Mouse (Mus musculus) kidney, embryonic 14.5 days (tissue): ENCODE results near the gene Tsfm. TPM values are rescaled to one million over a fixed set of nuclear protein-coding genes. Genes with fewer than 3 reads are reported as not detected.
A peak's percentile ranks its signal among the peaks of the same experiment; 100 is the strongest.

Source experiments
- ATAC-seq: fragments of 200-750 bp; cut with Nextera tagmentation; 2 replicates; pipeline ENCODE4 v1.8.0; 2017; ENCODE audit warnings: moderate number of reproducible peaks, mild to moderate bottlenecking, moderate TSS enrichment, moderate library complexity; ENCODE audit not compliant: low FRiP score, low TSS enrichment
- H3K27ac ChIP-seq: fragments of 300-500 bp; sonication (generic); 2 replicates; pipeline ENCODE4 v1.5.1; 2014; ENCODE audit warnings: low read depth, mild to moderate bottlenecking, low read length, moderate library complexity, mixed read lengths
- H3K27me3 ChIP-seq: fragments of 300-500 bp; sonication (generic); 2 replicates; pipeline ENCODE4 v1.6.1; 2014; ENCODE audit warnings: mild to moderate bottlenecking, low read length; ENCODE audit not compliant: control insufficient read depth, insufficient read depth
- H3K36me3 ChIP-seq: fragments of 300-500 bp; sonication (generic); 2 replicates; pipeline ENCODE4 v1.6.1; 2014; ENCODE audit warnings: low read length, mixed read lengths; ENCODE audit not compliant: control insufficient read depth, insufficient read depth
- H3K4me1 ChIP-seq: fragments of 300-500 bp; sonication (generic); 2 replicates; pipeline ENCODE4 v1.6.1; 2014; ENCODE audit warnings: low read length, mixed read lengths; ENCODE audit not compliant: control insufficient read depth, insufficient read depth
- H3K4me2 ChIP-seq: fragments of 300-500 bp; sonication (generic); replicated peaks from 2 replicates; pipeline ENCODE4 v1.6.1; 2014; ENCODE audit warnings: low read depth, mild to moderate bottlenecking, low read length
- H3K4me3 ChIP-seq: fragments of 300-500 bp; sonication (generic); 2 replicates; pipeline ENCODE4 v1.5.1; 2014; ENCODE audit warnings: mild to moderate bottlenecking, low read length
- H3K9ac ChIP-seq: fragments of 300-500 bp; sonication (generic); 2 replicates; pipeline ENCODE4 v1.6.1; 2014; ENCODE audit warnings: low read depth, mild to moderate bottlenecking, low read length, moderate library complexity
- H3K9me3 ChIP-seq: fragments of 300-500 bp; sonication (generic); 2 replicates; pipeline ENCODE4 v1.6.1; 2016; ENCODE audit warnings: low read length; ENCODE audit not compliant: control insufficient read depth
- WGBS: fragments of 180-500 bp; shearing (Covaris S2); extraction: QIAGEN DNeasy Blood & Tissue Kit; methylation state at CpG from one replicate; pipeline ENCODE4 v1.1.7; 2014; 5-methylcytosine and 5-hydroxymethylcytosine counted together
- polyA plus RNA-seq: library from polyadenylated mRNA; unstranded; fragments of >200 nt; fragmentation: Nextera tagmentation; extraction: Ambion mirVana; gene quantifications from 2 replicates; pipeline ENCODE4 v1.2.1, GENCODE M21; 2014

Gene Tsfm
- polyA plus RNA-seq, 1 experiment from 2014 or later = 90.5 TPM

- WGBS = 85% methylated on average over 9 of the region's 9 CpGs
- Histone ChIP-seq H3K27me3 (no peaks in the 10 kb centered on the region), H3K9ac (no peak overlapping the region), H3K4me1 (no peaks in the 10 kb centered on the region), H3K4me3 (no peak overlapping the region), H3K27ac (no peak overlapping the region), H3K9me3 (no peaks in the 10 kb centered on the region), H3K36me3 (peaks cover 26% of the 10 kb centered on the region), H3K4me2 (no peak overlapping the region)
- no peak for ATAC-seq
Observed at GRCm38 (mm10) chr10:127001297-127001696, 29.3 kb downstream of the Tsfm start.

GRCm38 (mm10) chr10:127000529-127000928 lies 30.1 kb downstream of the Tsfm start, which contains the start of gene Avil:
Avil (plus strand) TSS chr10:127000709.
- Histone ChIP-seq H3K4me1 (no peaks in the 10 kb centered on the region), H3K27me3 (no peaks in the 10 kb centered on the region), H3K9me3 (no peaks in the 10 kb centered on the region), H3K4me3 (no peak within 1 kb of the TSS), H3K4me2 (no peak within 1 kb of the TSS), H3K27ac (no peak within 1 kb of the TSS), H3K36me3 (peaks cover 33% of the 10 kb centered on the region), H3K9ac (no peak within 1 kb of the TSS)
- WGBS = 89% methylated on average over 5 of the region's 5 CpGs
- ATAC-seq = peak; percentile 39; the same call in 1 of the 2 replicates

DNA sequence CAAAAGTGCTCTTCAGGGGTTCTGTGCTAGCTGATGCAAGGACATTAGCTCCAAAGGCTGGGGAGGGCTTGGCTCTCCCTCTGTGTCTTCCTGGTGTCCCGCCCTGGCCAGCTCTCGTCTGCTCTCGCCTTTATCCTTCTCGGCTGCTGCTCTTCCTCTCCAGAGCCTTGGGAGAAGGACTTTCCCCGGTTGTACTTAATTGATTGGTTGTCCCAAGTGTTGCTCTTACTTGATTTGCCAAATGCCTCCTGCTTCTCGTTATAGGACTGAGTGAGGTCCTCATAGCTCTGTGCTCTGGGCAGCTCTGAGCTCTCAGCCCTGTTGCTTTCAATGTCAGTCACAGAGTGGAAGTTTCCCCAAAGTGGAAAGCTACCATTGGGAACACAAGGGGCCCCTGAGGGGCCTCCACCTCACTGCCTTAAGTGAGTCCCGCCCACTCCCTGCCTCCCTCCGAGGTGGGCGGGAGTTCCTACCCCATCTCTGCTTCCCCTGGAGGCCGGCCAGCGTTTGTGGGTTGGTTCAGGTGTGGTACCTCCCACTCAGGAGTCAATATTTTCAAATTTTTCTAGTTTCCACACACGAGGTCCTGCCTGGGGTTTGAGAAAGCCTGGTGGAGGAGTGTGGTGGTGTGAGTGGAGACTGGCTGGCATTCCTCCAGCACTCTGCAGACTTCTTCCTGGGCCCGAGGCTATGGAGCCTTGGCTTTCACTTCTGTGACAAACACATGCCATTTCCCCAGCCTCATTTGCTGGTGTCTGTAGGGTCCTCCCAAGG lies 33.1 kb downstream of the Tsfm start:
- ATAC-seq = no peak
- no peak overlapping the region for H3K9ac ChIP-seq
- H3K4me3 ChIP-seq = no peak overlapping the region
- no peak overlapping the region for H3K4me2 ChIP-seq
- H3K4me1 ChIP-seq = no peaks in the 10 kb centered on the region
- H3K36me3 ChIP-seq = peaks cover 63% of the 10 kb centered on the region
- no peaks in the 10 kb centered on the region for H3K9me3 ChIP-seq
- 72% methylated on average over 13 of the region's 13 CpGs for WGBS
- H3K27ac ChIP-seq = no peak overlapping the region
- no peaks in the 10 kb centered on the region for H3K27me3 ChIP-seq

- H3K27me3 ChIP-seq = no peaks in the 10 kb centered on the region
- H3K4me1 ChIP-seq = 0 out of 2 replicates have a peak, but pooled peaks cover 4% of the 10 kb centered on the region
- peaks cover 70% of the 10 kb centered on the region for H3K36me3 ChIP-seq
- WGBS = 84% methylated on average over 3 of the region's 3 CpGs
- no peak overlapping the region for H3K4me2 ChIP-seq
- H3K4me3 ChIP-seq = no peak overlapping the region
- H3K27ac ChIP-seq = no peak overlapping the region
- no peak for ATAC-seq
- no peaks in the 10 kb centered on the region for H3K9me3 ChIP-seq
- H3K9ac ChIP-seq = no peak overlapping the region
Observed at GRCm38 (mm10) chr10:126993621-126994020, 37.0 kb downstream of the Tsfm start.

GRCm38 (mm10) chr10:126991676-126992075 lies 39.0 kb downstream of the Tsfm start:
- H3K4me3 ChIP-seq = no peak overlapping the region
- WGBS = 58% methylated on average over 3 of the region's 3 CpGs
- no peak for ATAC-seq
- H3K4me2 ChIP-seq = no peak overlapping the region
- no peak overlapping the region for H3K27ac ChIP-seq
- no peaks in the 10 kb centered on the region for H3K27me3 ChIP-seq
- peaks cover 55% of the 10 kb centered on the region for H3K36me3 ChIP-seq
- peaks cover 23% of the 10 kb centered on the region for H3K4me1 ChIP-seq
- no peak overlapping the region for H3K9ac ChIP-seq
- H3K9me3 ChIP-seq = no peaks in the 10 kb centered on the region

GRCm38 (mm10) chr10:126990313-126991056 lies 40.2 kb downstream of the Tsfm start:
- no peaks in the 10 kb centered on the region for H3K27me3 ChIP-seq
- H3K4me2 ChIP-seq = no peak overlapping the region
- no peaks in the 10 kb centered on the region for H3K9me3 ChIP-seq
- WGBS = 59% methylated on average over 7 of the region's 7 CpGs
- peak; percentile 71 for ATAC-seq
- H3K36me3 ChIP-seq = peaks cover 47% of the 10 kb centered on the region
- H3K9ac ChIP-seq = no peak overlapping the region
- no peak overlapping the region for H3K4me3 ChIP-seq
- no peak overlapping the region for H3K27ac ChIP-seq
- peaks cover 34% of the 10 kb centered on the region for H3K4me1 ChIP-seq

- Histone ChIP-seq H3K9ac (no peak overlapping the region), H3K4me1 (peaks cover 53% of the 10 kb centered on the region), H3K4me2 (no peak overlapping the region), H3K27ac (peak overlapping the region; percentile 51; the same call in 1 of the 2 replicates), H3K9me3 (no peaks in the 10 kb centered on the region), H3K36me3 (peaks cover 31% of the 10 kb centered on the region), H3K27me3 (no peaks in the 10 kb centered on the region), H3K4me3 (no peak overlapping the region)
- no peak for ATAC-seq
- WGBS = 65% methylated on average over 5 of the region's 5 CpGs
Observed at GRCm38 (mm10) chr10:126988513-126989165, 42.0 kb downstream of the Tsfm start.

DNA sequence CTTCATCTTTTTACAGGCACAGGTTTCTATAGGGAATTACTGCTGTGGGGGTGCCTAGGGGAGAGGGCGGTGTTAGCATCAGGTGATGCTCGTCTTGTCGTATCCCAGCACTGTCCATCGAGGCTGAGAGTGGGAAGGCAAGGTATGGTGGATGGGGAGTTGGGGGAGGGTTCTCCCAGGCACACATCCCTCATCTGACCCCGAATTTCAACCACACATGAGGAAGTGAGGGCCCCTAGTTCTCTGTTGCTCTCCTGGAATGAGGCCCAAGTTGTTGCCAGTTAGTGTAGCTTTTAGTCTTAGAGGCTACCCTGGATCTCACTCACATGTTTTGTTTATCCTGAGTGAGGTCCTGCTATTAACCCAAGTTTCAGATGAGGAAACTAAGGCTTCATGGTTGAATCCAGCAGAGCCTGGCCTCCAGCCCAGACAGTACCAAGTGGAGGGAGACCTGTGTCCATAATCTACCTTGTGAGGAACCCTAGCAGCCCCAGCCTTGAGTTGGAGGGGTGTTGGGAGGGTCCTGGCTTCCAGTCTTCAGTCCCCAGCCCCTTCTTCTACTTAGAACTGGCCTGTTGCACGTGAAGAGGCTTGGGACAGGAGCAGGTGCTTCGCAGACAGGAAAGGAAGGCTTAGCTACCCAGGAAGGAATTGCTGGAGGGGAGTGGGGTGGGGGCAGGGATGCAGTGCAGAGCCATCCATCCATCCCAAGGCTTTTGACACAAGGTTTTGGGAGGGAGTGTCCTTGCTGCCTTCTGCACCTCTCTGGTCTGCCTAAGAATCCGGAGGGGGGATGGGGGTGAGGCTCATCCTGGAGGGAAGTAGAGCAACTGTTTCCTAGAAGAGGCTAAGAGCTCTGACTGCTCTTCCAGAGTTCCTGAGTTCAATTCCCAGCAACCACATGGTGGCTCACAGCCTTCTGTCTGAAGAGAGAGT lies 43.2 kb downstream of the Tsfm start:
- Histone ChIP-seq H3K4me1 (peaks cover 64% of the 10 kb centered on the region), H3K27ac (peak overlapping the region; percentile 80), H3K4me3 (no peak overlapping the region), H3K4me2 (peak overlapping the region; percentile 26), H3K9me3 (no peaks in the 10 kb centered on the region), H3K36me3 (peaks cover 24% of the 10 kb centered on the region), H3K9ac (peak overlapping the region; percentile 9; the same call in 1 of the 2 replicates), H3K27me3 (no peaks in the 10 kb centered on the region)
- ATAC-seq = no peak
- WGBS = 56% methylated on average over 8 of the region's 8 CpGs
